8 mouse cellular contexts compared by ENCODE assay signal in the genomic region with DNA sequence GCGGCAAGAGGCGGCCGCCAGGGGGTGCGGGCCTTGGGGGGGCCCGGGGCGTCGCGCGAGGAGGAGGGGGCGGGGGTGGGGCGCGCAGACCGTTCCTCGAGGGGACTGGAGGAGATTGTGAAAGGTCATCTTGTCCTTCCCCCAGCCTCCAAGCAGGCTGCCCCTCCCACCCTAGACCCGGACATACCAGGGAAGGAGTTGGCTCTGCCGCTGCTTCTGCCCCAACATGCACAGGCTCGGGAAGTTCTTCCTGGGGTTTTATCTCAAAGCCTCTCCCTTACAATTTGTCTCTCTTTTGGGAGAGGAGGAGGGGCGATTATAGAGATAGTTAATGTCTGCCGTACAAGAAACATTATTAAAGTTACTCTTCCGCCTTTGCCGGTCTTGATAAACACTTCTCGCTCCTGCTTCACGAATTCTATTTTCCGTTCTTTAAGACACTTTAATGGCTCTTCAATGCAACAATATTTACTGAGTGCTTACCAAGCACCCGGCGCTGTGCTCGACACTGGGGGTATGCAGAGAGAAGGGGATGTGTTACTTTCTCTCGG. TPM values are rescaled to one million over a fixed set of nuclear protein-coding genes. Genes with fewer than 3 reads are reported as not detected.
A peak's percentile ranks its signal among the peaks of the same experiment; 100 is the strongest.
DNase-seq lines count a peak whose midpoint lies in the region; ATAC-seq and TF ChIP-seq lines count a peak whose summit lies in the region.

No protein-coding gene starts in this region.

- no peak for TF ChIP-seq CTCF in liver, postnatal 0 days (IDR thresholded peaks at IDR 0.05; ENCODE audit: low read depth)

- no peaks in the 10 kb centered on the region for H3K36me3 ChIP-seq in intestine, embryonic 14.5 days (ENCODE audit: control insufficient read depth, insufficient read depth, low read length)
- H3K36me3 ChIP-seq in liver, postnatal 0 days (replicated peaks; ENCODE audit: insufficient read depth, low read length), result 0 out of 2 replicates have a peak, but pooled peaks cover 4% of the 10 kb centered on the region
- H3K36me3 ChIP-seq in neural tube, embryonic 13.5 days, result no peaks in the 10 kb centered on the region

- WGBS in intestine, embryonic 14.5 days, result under 1% methylated on average over 26 of the region's 28 CpGs
- WGBS in liver, postnatal 0 days (ENCODE audit: insufficient replicate concordance), result 1% methylated on average over 24 of the region's 28 CpGs
- under 1% methylated on average over 19 of the region's 28 CpGs for WGBS in neural tube, embryonic 13.5 days

- H3K27ac ChIP-seq in intestine, embryonic 14.5 days (ENCODE audit: low read depth), result peak overlapping the region; percentile 90
- H3K27ac ChIP-seq in liver, postnatal 0 days (ENCODE audit: low read depth), result peak overlapping the region; percentile 80
- peak overlapping the region; percentile 98 for H3K27ac ChIP-seq in neural tube, embryonic 13.5 days (replicated peaks)

- peaks cover 45% of the 10 kb centered on the region for H3K4me1 ChIP-seq in intestine, embryonic 14.5 days (replicated peaks; ENCODE audit: control insufficient read depth, insufficient read depth, low read length)
- peaks cover 32% of the 10 kb centered on the region for H3K4me1 ChIP-seq in liver, postnatal 0 days (ENCODE audit: insufficient read depth)
- peaks cover 73% of the 10 kb centered on the region for H3K4me1 ChIP-seq in neural tube, embryonic 13.5 days (replicated peaks)

- H3K9ac ChIP-seq in intestine, embryonic 14.5 days (ENCODE audit: low read length), result peak overlapping the region; percentile 76
- peak overlapping the region; percentile 74 for H3K9ac ChIP-seq in liver, postnatal 0 days (replicated peaks)
- H3K9ac ChIP-seq in neural tube, embryonic 13.5 days, result peak overlapping the region; percentile 91

- TF ChIP-seq EP300 in liver, postnatal 0 days (IDR thresholded peaks at IDR 0.05; ENCODE audit: low read depth), result no peak

- peak; percentile 44 for ATAC-seq in intestine, embryonic 14.5 days (replicated peaks; ENCODE audit: low FRiP score, low TSS enrichment, low read depth)
- no peak for ATAC-seq in liver, postnatal 0 days
- 0 out of 2 replicates have a peak, but pooled peaks have one; percentile 2 for ATAC-seq in neural tube, embryonic 13.5 days (ENCODE audit: low read depth)
- ATAC-seq in erythroid progenitor cell, adult 5-6 weeks (replicated peaks; ENCODE audit: low FRiP score, poor library complexity, severe bottlenecking), result no peak

- H3K4me2 ChIP-seq in intestine, embryonic 14.5 days (ENCODE audit: low read length), result peak overlapping the region; percentile 88
- peak overlapping the region; percentile 92 for H3K4me2 ChIP-seq in liver, postnatal 0 days (ENCODE audit: low read depth, low read length)
- peak overlapping the region; percentile 72 for H3K4me2 ChIP-seq in neural tube, embryonic 13.5 days

- H3K4me3 ChIP-seq in intestine, embryonic 14.5 days (ENCODE audit: low read depth, low read length), result peak overlapping the region; percentile 55
- peak overlapping the region; percentile 73 for H3K4me3 ChIP-seq in liver, postnatal 0 days (ENCODE audit: low read depth, low read length)
- peak overlapping the region; percentile 64 for H3K4me3 ChIP-seq in neural tube, embryonic 13.5 days

- H3K27me3 ChIP-seq in intestine, embryonic 14.5 days (replicated peaks; ENCODE audit: control insufficient read depth, insufficient read depth, low read length), result no peaks in the 10 kb centered on the region
- no peaks in the 10 kb centered on the region for H3K27me3 ChIP-seq in liver, postnatal 0 days (ENCODE audit: insufficient read depth, low read length)
- H3K27me3 ChIP-seq in neural tube, embryonic 13.5 days, result no peaks in the 10 kb centered on the region

- DNase-seq in ovary, adult 18-20 months (ENCODE audit: low spot score), result peak; percentile 70
- no peak for DNase-seq in ovary, postnatal 10 days (ENCODE audit: low spot score)
- peak; percentile 40 for DNase-seq in c-Kit-positive CD71-negative TER-119-negative erythroid progenitor cells, embryonic 14.5 days (ENCODE audit: low read depth)
- peak; percentile 62 for DNase-seq in forelimb bud, embryonic 11.5 days (ENCODE audit: low read depth, low spot score)
- DNase-seq in intestine, embryonic 14.5 days (ENCODE audit: low spot score), result peak; percentile 85
- peak; percentile 63 for DNase-seq in liver, postnatal 0 days

- H3K9me3 ChIP-seq in intestine, embryonic 14.5 days (ENCODE audit: control insufficient read depth, low read length), result no peaks in the 10 kb centered on the region
- H3K9me3 ChIP-seq in liver, postnatal 0 days (ENCODE audit: low read length), result no peaks in the 10 kb centered on the region
- H3K9me3 ChIP-seq in neural tube, embryonic 13.5 days, result no peaks in the 10 kb centered on the region

RNA-seq across cellular contexts. Expression of a gene that starts 0.6 kb away (rescaled TPM):
- polyA plus RNA-seq in intestine, embryonic 14.5 days (2014; fragmentation: Nextera tagmentation; extraction: Ambion mirVana), result 6.8 and 8.5 TPM in 2 replicates
- 0.23 and 0.31 TPM in 2 replicates for polyA plus RNA-seq in liver, postnatal 0 days (2015; fragmentation: Nextera tagmentation; extraction: Ambion mirVana)
- polyA plus RNA-seq in neural tube, embryonic 13.5 days (2015; fragmentation: Nextera tagmentation; extraction: Ambion mirVana), result not detected in 2 replicates
- total RNA-seq in erythroid progenitor cell, adult 5-6 weeks (2015; ENCODE audit: low replicate concordance), result 6.5 TPM in 1 of 2 replicates, not detected in the other
- 0.15 TPM in 1 of 2 replicates, not detected in the other for total RNA-seq in erythroid progenitor cell, adult 5-6 weeks (2017; ENCODE audit: low replicate concordance)

RNA-seq across cellular contexts. Expression of a gene that starts 5.7 kb away (rescaled TPM):
- 31.9 and 34.0 TPM in 2 replicates for polyA plus RNA-seq in intestine, embryonic 14.5 days (2014; fragmentation: Nextera tagmentation; extraction: Ambion mirVana)
- polyA plus RNA-seq in liver, postnatal 0 days (2015; fragmentation: Nextera tagmentation; extraction: Ambion mirVana), result 8.8 and 9.0 TPM in 2 replicates
- polyA plus RNA-seq in neural tube, embryonic 13.5 days (2015; fragmentation: Nextera tagmentation; extraction: Ambion mirVana), result 32.3 and 32.5 TPM in 2 replicates
- 2.2 and 4.2 TPM in 2 replicates for total RNA-seq in erythroid progenitor cell, adult 5-6 weeks (2015; ENCODE audit: low replicate concordance)
- total RNA-seq in erythroid progenitor cell, adult 5-6 weeks (2017; ENCODE audit: low replicate concordance), result 3.9 and 4.8 TPM in 2 replicates

RNA-seq across cellular contexts. Expression of a gene that starts 27.4 kb away (rescaled TPM):
- not detected in 2 replicates for polyA plus RNA-seq in intestine, embryonic 14.5 days (2014; fragmentation: Nextera tagmentation; extraction: Ambion mirVana)
- polyA plus RNA-seq in liver, postnatal 0 days (2015; fragmentation: Nextera tagmentation; extraction: Ambion mirVana), result not detected in 2 replicates
- not detected in 2 replicates for polyA plus RNA-seq in neural tube, embryonic 13.5 days (2015; fragmentation: Nextera tagmentation; extraction: Ambion mirVana)
- not detected in 2 replicates for total RNA-seq in erythroid progenitor cell, adult 5-6 weeks (2015; ENCODE audit: low replicate concordance)
- not detected in 2 replicates for total RNA-seq in erythroid progenitor cell, adult 5-6 weeks (2017; ENCODE audit: low replicate concordance)

RNA-seq across cellular contexts. Expression of a gene that starts 30.3 kb away (rescaled TPM):
- polyA plus RNA-seq in intestine, embryonic 14.5 days (2014; fragmentation: Nextera tagmentation; extraction: Ambion mirVana), result 80.8 and 86.3 TPM in 2 replicates
- 5.8 and 7.2 TPM in 2 replicates for polyA plus RNA-seq in liver, postnatal 0 days (2015; fragmentation: Nextera tagmentation; extraction: Ambion mirVana)
- 69.0 and 72.9 TPM in 2 replicates for polyA plus RNA-seq in neural tube, embryonic 13.5 days (2015; fragmentation: Nextera tagmentation; extraction: Ambion mirVana)
- 6.5 and 20.5 TPM in 2 replicates for total RNA-seq in erythroid progenitor cell, adult 5-6 weeks (2015; ENCODE audit: low replicate concordance)
- total RNA-seq in erythroid progenitor cell, adult 5-6 weeks (2017; ENCODE audit: low replicate concordance), result 11.6 and 16.2 TPM in 2 replicates

Comparison
In these comparisons a context has a peak if more than half of its experiments do, and no peak if none do; other contexts are left out.
1. ATAC-seq: peak in intestine, embryonic 14.5 days (single experiment) and neural tube, embryonic 13.5 days (single experiment); none in liver, postnatal 0 days (single experiment) and erythroid progenitor cell, adult 5-6 weeks (single experiment).
2. Peak in every context shown above with its lines, with median percentiles within 50 percentile points of each other: H3K27ac ChIP-seq, H3K4me2 ChIP-seq, H3K4me3 ChIP-seq and H3K9ac ChIP-seq.